Mouse (Mus musculus) ES-E14 (cell line): Measurements from ENCODE around the gene Olfr452. TPM values are rescaled to one million over a fixed set of nuclear protein-coding genes. Genes with fewer than 3 reads are reported as not detected.

ENCODE experiments used
- DNase-seq: peaks from one replicate; pipeline ENCODE4 v3.0.0-alpha.2; 2013; ENCODE audit warnings: low read depth, low spot score
- H3K27ac ChIP-seq: 2 replicates; pipeline ENCODE4 v1.5.1; 2012; ENCODE audit warnings: low read depth, mild to moderate bottlenecking, low read length, moderate library complexity, mixed read lengths; ENCODE audit not compliant: poor library complexity, insufficient read depth, severe bottlenecking
- H3K36me3 ChIP-seq: 2 replicates; pipeline ENCODE4 v1.6.1; 2012; ENCODE audit warnings: mild to moderate bottlenecking, low read length, moderate library complexity, mixed read lengths; ENCODE audit not compliant: control insufficient read depth, poor library complexity, insufficient read depth, severe bottlenecking
- H3K4me1 ChIP-seq, 2 experiments: fragments of 150-350 bp in 1 of 2; sonication (generic) in 1 of 2; 2 replicates each; pipeline ENCODE4 v1.6.1; 2012; ENCODE audit warnings: low read length in 2 of 2, mild to moderate bottlenecking in 1 of 2, mixed read lengths in 1 of 2; ENCODE audit not compliant: control insufficient read depth in 2 of 2, insufficient read depth in 2 of 2, poor library complexity in 1 of 2
- H3K4me3 ChIP-seq, 2 experiments: fragments of 150-350 bp in 1 of 2; sonication (generic) in 1 of 2; 2 replicates each; pipeline ENCODE4 v1.5.1; 2012; ENCODE audit warnings: low read length in 2 of 2, low read depth in 1 of 2, mild to moderate bottlenecking in 1 of 2, mixed read lengths in 1 of 2; ENCODE audit not compliant: insufficient read depth in 1 of 2, poor library complexity in 1 of 2, severe bottlenecking in 1 of 2
- H3K9ac ChIP-seq: 2 replicates; pipeline ENCODE4 v1.6.1; 2012; ENCODE audit warnings: low read depth, mild to moderate bottlenecking, low read length, mixed read lengths; ENCODE audit not compliant: poor library complexity, insufficient read depth, severe bottlenecking
- H3K9me3 ChIP-seq: fragments of 150-350 bp; sonication (generic); 2 replicates; pipeline ENCODE4 v1.6.1; 2012; ENCODE audit warnings: low read depth, mild to moderate bottlenecking, low read length; ENCODE audit not compliant: control insufficient read depth, insufficient read depth
- CHD2 ChIP-seq: IDR thresholded peaks from 2 replicates; pipeline ENCODE4 v1.6.1; 2014; ENCODE audit warnings: mild to moderate bottlenecking, low read depth, low read length, inconsistent platforms
- HCFC1 ChIP-seq: IDR thresholded peaks from 2 replicates; pipeline ENCODE4 v1.6.1; 2012; ENCODE audit warnings: low read length, inconsistent platforms, borderline replicate concordance; ENCODE audit not compliant: insufficient read depth
- MAFK ChIP-seq: IDR thresholded peaks from 2 replicates; pipeline ENCODE4 v1.6.1; 2014; ENCODE audit warnings: mild to moderate bottlenecking, low read depth, low read length, inconsistent platforms; ENCODE audit not compliant: insufficient read depth
- ZC3H11A ChIP-seq: IDR thresholded peaks from 2 replicates; pipeline ENCODE4 v1.6.1; 2012; ENCODE audit warnings: low read depth, mild to moderate bottlenecking, inconsistent platforms, low read length, borderline replicate concordance
- ZNF384 ChIP-seq: IDR thresholded peaks from 2 replicates; pipeline ENCODE4 v1.6.1; 2012; ENCODE audit warnings: low read depth, low read length, inconsistent platforms
- in situ Hi-C, 2 experiments: fragments of 600-800 bp; cut with MboI; formaldehyde crosslinking; loops; one replicate each; pipeline ENCODE4 v1.15.1; 2025; ENCODE audit warnings: low sequenced_read_pairs in 2 of 2, inconsistent platforms in 1 of 2; ENCODE audit not compliant: unreplicated experiment in 2 of 2
- total RNA-seq: library from RNA; depleted of rRNA; stranded (reverse); fragments of 300-350 nt; gene quantifications from 2 replicates; pipeline ENCODE4 v1.2.3, GENCODE M21; 2012; rRNA removed

The Olfr452 gene
- total RNA-seq, 1 experiment: not detected

DNA sequence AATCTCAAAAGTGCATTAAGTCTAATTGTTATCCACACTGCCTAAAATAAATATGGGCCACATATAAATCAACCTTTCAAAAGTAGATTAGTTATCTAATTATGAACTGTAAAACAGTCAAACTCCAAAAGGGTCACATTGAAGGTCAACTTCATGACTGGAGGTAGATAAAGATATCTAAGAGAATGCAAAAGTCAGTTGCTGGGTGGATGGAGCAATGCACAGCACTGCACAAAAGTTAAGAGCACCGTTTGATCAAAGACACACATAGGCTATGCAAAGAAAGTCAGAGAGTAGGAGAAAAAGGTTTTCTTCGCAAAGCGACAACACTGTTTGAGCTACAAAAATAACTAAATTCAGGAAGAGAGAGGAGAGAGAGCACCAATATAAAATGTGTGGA, 10.1 kb downstream of the Olfr452 start:
- Histone ChIP-seq H3K9me3 (no peaks in the 10 kb centered on the region), H3K27ac (no peak overlapping the region), H3K36me3 (no peaks in the 10 kb centered on the region), H3K4me3 (no peak overlapping the region), H3K9ac (no peak overlapping the region), H3K4me1 (no peaks in the 10 kb centered on the region)
- TF ChIP-seq MAFK (no peak), ZNF384 (no peak), CHD2 (no peak), ZC3H11A (no peak), HCFC1 (no peak)
- in situ Hi-C loops: no loop called here
- no peak for DNase-seq

DNA sequence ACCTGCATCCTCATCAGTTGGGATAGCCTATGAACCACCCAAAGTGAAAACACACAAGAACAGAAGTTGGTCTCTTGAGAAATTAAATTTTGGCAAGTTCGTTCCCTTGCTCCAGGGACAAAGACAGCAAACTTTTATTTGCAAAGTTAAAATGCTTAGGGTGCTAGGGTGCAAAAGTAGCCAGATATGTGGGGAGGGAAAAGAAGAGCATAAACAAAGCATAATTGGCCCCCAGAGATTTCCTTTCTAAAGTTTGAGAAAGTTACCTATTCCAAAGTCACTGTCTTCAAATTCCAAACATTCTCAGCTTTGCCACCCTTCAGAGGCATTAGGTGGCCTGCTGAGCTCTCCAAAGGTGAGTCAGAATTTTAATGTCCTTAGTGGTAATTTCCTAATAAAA, 26.7 kb downstream of the Olfr452 start, which contains the start of gene Olfr450:
Olfr450 (plus strand) TSS at position 301 of the 400 bp plus-strand sequence.
- Histone ChIP-seq H3K4me1 (no peaks in the 10 kb centered on the region), H3K9me3 (no peaks in the 10 kb centered on the region), H3K27ac (no peak within 1 kb of the TSS), H3K4me3 (no peak within 1 kb of the TSS), H3K9ac (no peak within 1 kb of the TSS), H3K36me3 (no peaks in the 10 kb centered on the region)
- in situ Hi-C loops: no loop called here
- TF ChIP-seq HCFC1 (no peak), ZNF384 (no peak), CHD2 (no peak), ZC3H11A (no peak), MAFK (no peak)
- no peak for DNase-seq

DNA sequence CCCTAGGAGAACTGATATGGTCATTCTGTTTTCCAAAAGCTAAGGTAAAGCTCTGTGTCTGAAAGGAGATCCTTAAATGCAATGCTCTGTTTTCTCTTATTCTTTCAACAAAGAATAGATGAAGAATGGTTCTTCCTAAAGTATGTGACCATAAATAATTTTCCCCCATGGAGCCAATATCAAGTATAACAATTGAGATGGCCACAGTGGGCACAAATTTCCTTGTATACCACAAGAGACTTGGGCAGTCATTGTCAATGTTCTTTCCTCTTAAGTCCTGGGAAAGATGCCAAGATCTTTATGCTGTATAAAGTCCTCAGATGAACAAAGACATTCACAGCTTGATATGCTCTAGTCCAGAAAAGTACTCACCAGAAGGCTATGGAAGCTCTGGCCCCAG, 49.2 kb downstream of the Olfr452 start, which contains the start of gene Olfr449:
Olfr449 (plus strand) TSS at position 301 of the 400 bp plus-strand sequence.
- H3K9ac ChIP-seq: no peak within 1 kb of the TSS
- no peaks in the 10 kb centered on the region for H3K36me3 ChIP-seq
- H3K27ac ChIP-seq: no peak within 1 kb of the TSS
- TF ChIP-seq CHD2 (no peak), MAFK (no peak), HCFC1 (no peak), ZC3H11A (no peak), ZNF384 (no peak)
- no peak within 1 kb of the TSS for H3K4me3 ChIP-seq
- DNase-seq: no peak
- no peaks in the 10 kb centered on the region for H3K4me1 ChIP-seq
- H3K9me3 ChIP-seq: no peaks in the 10 kb centered on the region
- in situ Hi-C loops: no loop called here

Other genes starting within 250 kb of the Olfr452 start
- not detected in 2 replicates for gene Olfr455, start 237.5 kb upstream of the Olfr452 start, total RNA-seq
- gene Tcaf3, start 187.4 kb upstream of the Olfr452 start, total RNA-seq: not detected in 2 replicates
- 2.5 and 3.7 TPM in 2 replicates for gene Tcaf2, start 139.8 kb upstream of the Olfr452 start, total RNA-seq
- 12.5 and 19.9 TPM in 2 replicates for gene Tcaf1, start 75.0 kb upstream of the Olfr452 start, total RNA-seq
- gene Olfr453, start 45.7 kb upstream of the Olfr452 start, total RNA-seq: not detected in 2 replicates
- gene Olfr38, start 28.7 kb upstream of the Olfr452 start, total RNA-seq: not detected in 2 replicates
- not detected in 2 replicates for gene Olfr450, start 26.8 kb downstream of the Olfr452 start, total RNA-seq
- gene Olfr449, start 49.3 kb downstream of the Olfr452 start, total RNA-seq: not detected in 2 replicates
- gene Olfr448, start 105.3 kb downstream of the Olfr452 start, total RNA-seq: not detected in 2 replicates
- not detected in 2 replicates for gene Olfr447, start 123.8 kb downstream of the Olfr452 start, total RNA-seq
- not detected in 2 replicates for gene Olfr446, start 136.3 kb downstream of the Olfr452 start, total RNA-seq
- gene Olfr444, start 164.0 kb downstream of the Olfr452 start, total RNA-seq: not detected in 2 replicates